8 mouse cellular contexts compared by ENCODE assay signal in the genomic region with DNA sequence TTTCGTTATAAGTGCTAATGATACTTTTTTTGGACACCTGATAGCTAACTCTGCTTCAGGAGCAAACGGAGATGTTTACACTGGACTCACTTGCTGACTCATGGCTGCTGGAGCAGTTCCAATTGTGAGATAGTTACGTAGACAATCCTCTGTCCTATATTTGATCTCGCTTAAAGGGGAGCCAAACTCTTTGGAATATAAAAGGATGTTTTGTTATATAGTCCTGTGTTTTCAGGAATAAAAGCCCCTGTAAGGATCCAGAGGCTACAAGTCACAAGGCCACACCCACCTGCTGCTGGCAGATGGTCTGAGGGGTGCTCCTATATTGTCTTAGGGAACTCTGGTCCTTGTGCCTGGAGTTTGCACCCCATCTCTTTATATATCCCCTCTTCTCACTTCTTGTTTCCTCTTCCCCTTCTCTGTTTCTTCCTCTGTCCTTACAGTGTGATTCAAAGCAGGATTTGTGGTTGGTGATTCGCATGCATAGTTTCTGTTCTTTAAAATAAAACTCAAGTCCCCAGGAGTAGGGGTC.
DNase-seq lines count a peak whose midpoint lies in the region; ATAC-seq and TF ChIP-seq lines count a peak whose summit lies in the region.

No protein-coding gene starts in this region.

- peak; percentile 79 for ATAC-seq in liver, embryonic 13.5 days (ENCODE audit: low read depth)
- peak; percentile 71; the same call in 1 of the 2 replicates for ATAC-seq in stomach, embryonic 16.5 days (ENCODE audit: insufficient read depth, low FRiP score)

- H3K9me3 ChIP-seq in heart, embryonic 10.5 days, result no peaks in the 10 kb centered on the region
- H3K9me3 ChIP-seq in liver, embryonic 13.5 days (replicated peaks), result no peaks in the 10 kb centered on the region
- H3K9me3 ChIP-seq in stomach, embryonic 16.5 days (replicated peaks; ENCODE audit: control insufficient read depth, low read length), result no peaks in the 10 kb centered on the region

- peak overlapping the region; percentile 51 for H3K4me3 ChIP-seq in gastrocnemius, adult 2 months
- H3K4me3 ChIP-seq in C2C12 (ENCODE audit: insufficient read depth, poor library complexity, severe bottlenecking), result no peak overlapping the region
- H3K4me3 ChIP-seq in heart, embryonic 10.5 days, result no peak overlapping the region
- no peak overlapping the region for H3K4me3 ChIP-seq in liver, embryonic 13.5 days (replicated peaks)
- no peak overlapping the region for H3K4me3 ChIP-seq in stomach, embryonic 16.5 days (replicated peaks; ENCODE audit: low read length)

- H3K27ac ChIP-seq in gastrocnemius, adult 2 months, result peak overlapping the region; percentile 93
- H3K27ac ChIP-seq in heart, embryonic 10.5 days, result peak overlapping the region; percentile 62; the same call in 1 of the 2 replicates
- H3K27ac ChIP-seq in liver, embryonic 13.5 days, result peak overlapping the region; percentile 89
- no peak overlapping the region for H3K27ac ChIP-seq in stomach, embryonic 16.5 days (ENCODE audit: low read length)

- no peaks in the 10 kb centered on the region for H3K27me3 ChIP-seq in C2C12 (ENCODE audit: control insufficient read depth, insufficient read depth, insufficient read length)
- no peaks in the 10 kb centered on the region for H3K27me3 ChIP-seq in heart, embryonic 10.5 days (ENCODE audit: insufficient read depth, poor library complexity, severe bottlenecking)
- H3K27me3 ChIP-seq in liver, embryonic 13.5 days, result no peaks in the 10 kb centered on the region
- H3K27me3 ChIP-seq in stomach, embryonic 16.5 days (ENCODE audit: control insufficient read depth, insufficient read depth, low read length), result no peaks in the 10 kb centered on the region

- peaks cover 47% of the 10 kb centered on the region for H3K4me1 ChIP-seq in heart, embryonic 10.5 days
- peaks cover 70% of the 10 kb centered on the region for H3K4me1 ChIP-seq in liver, embryonic 13.5 days (replicated peaks)
- peaks cover 25% of the 10 kb centered on the region for H3K4me1 ChIP-seq in stomach, embryonic 16.5 days (ENCODE audit: control insufficient read depth, insufficient read depth, low read length)

- peak overlapping the region; percentile 56 for H3K9ac ChIP-seq in liver, embryonic 13.5 days
- H3K9ac ChIP-seq in stomach, embryonic 16.5 days (ENCODE audit: low read length), result no peak overlapping the region

- WGBS in heart, embryonic 10.5 days, result 43% methylated on average over 5 of the region's 5 CpGs
- WGBS in liver, embryonic 13.5 days (ENCODE audit: insufficient replicate concordance), result 28% methylated on average over 5 of the region's 5 CpGs
- 23% methylated on average over 5 of the region's 5 CpGs for WGBS in stomach, embryonic 16.5 days

- no peak overlapping the region for H3ac ChIP-seq in C2C12 (ENCODE audit: control insufficient read depth, insufficient read length, low read depth)

- H3K36me3 ChIP-seq in C2C12 (ENCODE audit: control insufficient read depth, insufficient read depth), result peaks cover 22% of the 10 kb centered on the region
- H3K36me3 ChIP-seq in heart, embryonic 10.5 days, result no peaks in the 10 kb centered on the region
- H3K36me3 ChIP-seq in liver, embryonic 13.5 days, result peaks cover 3% of the 10 kb centered on the region; the same call in 1 of the 2 replicates
- H3K36me3 ChIP-seq in stomach, embryonic 16.5 days (ENCODE audit: control insufficient read depth, insufficient read depth, low read length), result no peaks in the 10 kb centered on the region

- intact Hi-C loops in gastrocnemius, adult 2 months (cut with DNase I), result no loop called here

- H3K79me2 ChIP-seq in C2C12 (ENCODE audit: control insufficient read depth, insufficient read depth), result peaks cover 100% of the 10 kb centered on the region

- no peak for TF ChIP-seq CTCF in gastrocnemius, adult 2 months (IDR thresholded peaks at IDR 0.05)
- TF ChIP-seq CTCF in C2C12 (IDR thresholded peaks at IDR 0.05; ENCODE audit: control insufficient read depth, insufficient read depth, insufficient read length), result no peak

- peak; percentile 78 for DNase-seq in gastrocnemius, adult 2 months
- no peak for DNase-seq in gastrocnemius, postnatal 4 days (ENCODE audit: low spot score in 2 of 2)
- peak; percentile 77 for DNase-seq in c-Kit-positive CD71-positive TER-119-negative erythroid progenitor cells, embryonic 14.5 days (ENCODE audit: low read depth)
- DNase-seq in heart, embryonic 10.5 days (ENCODE audit: low spot score), result no peak
- peak; percentile 69 for DNase-seq in liver, embryonic 13.5 days
- no peak for DNase-seq in layer of hippocampus, adult 18-20 months (ENCODE audit: low spot score in 2 of 2)

- H3K4me2 ChIP-seq in liver, embryonic 13.5 days, result peak overlapping the region; percentile 48
- H3K4me2 ChIP-seq in stomach, embryonic 16.5 days (ENCODE audit: low read depth, low read length), result no peak overlapping the region

- peaks cover 98% of the 10 kb centered on the region for H3K79me3 ChIP-seq in C2C12 (ENCODE audit: low read depth)

TF ChIP-seq in C2C12, 6 proteins besides CTCF, POLR2A, EP300 and RAD21:
- TF ChIP-seq MYOD1 (IDR thresholded peaks at IDR 0.05; ENCODE audit: control insufficient read depth, insufficient read length, low read depth) (no peak), CEBPB (IDR thresholded peaks at IDR 0.05; ENCODE audit: low read depth) (no peak), FOSL1 (IDR thresholded peaks at IDR 0.05; ENCODE audit: insufficient read depth, low read length, poor library complexity, severe bottlenecking) (peak; percentile 47), MYOG (IDR thresholded peaks at IDR 0.05; ENCODE audit: control insufficient read depth, extremely low read depth, insufficient read length) (no peak), MAX (IDR thresholded peaks at IDR 0.05) (no peak), USF1 (IDR thresholded peaks at IDR 0.05; ENCODE audit: low read depth) (no peak)
TF ChIP-seq in C2C12: peak in this region for 1.

Comparison
In these comparisons a context has a peak if more than half of its experiments do, and no peak if none do; other contexts are left out.
1. DNase-seq: peak in gastrocnemius, adult 2 months (single experiment), c-Kit-positive CD71-positive TER-119-negative erythroid progenitor cells, embryonic 14.5 days (single experiment) and liver, embryonic 13.5 days (single experiment); none in gastrocnemius, postnatal 4 days (0 of 2), heart, embryonic 10.5 days (single experiment) and layer of hippocampus, adult 18-20 months (0 of 2).